Mouse (Mus musculus) layer of hippocampus, adult 2 months (tissue): Measurements from ENCODE around the gene Gm49336. TPM values are rescaled to one million over a fixed set of nuclear protein-coding genes. Genes with fewer than 3 reads are reported as not detected.
A peak's percentile ranks its signal among the peaks of the same experiment; 100 is the strongest.

Experiments
- DNase-seq, 2 experiments: peaks; one replicate each; pipeline ENCODE4 v3.0.0; 2022; ENCODE audit warnings: low spot score in 2 of 2
- H3K27ac ChIP-seq: fragments of 200-600 bp; 2 replicates; pipeline ENCODE4 v1.8.1; 2022
- H3K4me3 ChIP-seq: fragments of 200-600 bp; 2 replicates; pipeline ENCODE4 v1.8.1; 2022; ENCODE audit warnings: mild to moderate bottlenecking
- CTCF ChIP-seq: fragments of 200-600 bp; conservative IDR thresholded peaks from 2 replicates; pipeline ENCODE4 v1.8.1; 2022; ENCODE audit warnings: antibody characterized with exemption, mild to moderate bottlenecking, moderate library complexity
- total RNA-seq, 2 experiments: library from RNA; stranded (reverse); gene quantifications; 2 replicates each; pipeline ENCODE4 v1.2.3; 2021

Gene Gm49336
- total RNA-seq, 2 experiments from 2014 or later: 70.8 to 73.8 TPM

DNA sequence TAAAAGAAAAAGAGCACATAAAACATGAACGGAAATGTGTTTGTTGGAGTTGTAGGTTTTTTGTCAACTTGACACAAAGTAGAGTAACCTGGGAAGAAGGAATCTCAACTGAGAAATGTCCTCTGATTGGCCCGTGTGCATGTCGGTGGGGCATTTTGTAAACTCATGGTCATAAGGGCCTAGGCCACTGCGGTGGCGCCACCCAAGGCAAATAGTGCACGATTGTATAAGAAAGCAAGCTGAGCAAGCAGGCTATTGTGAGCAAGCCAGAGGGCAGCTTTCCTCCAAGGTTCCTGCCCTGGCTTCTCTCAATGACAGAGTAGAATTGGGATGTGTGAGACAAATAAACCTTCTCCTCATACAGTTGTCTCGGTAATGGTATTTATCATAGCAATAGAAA, 42.1 kb downstream of the Gm49336 start:
- DNase-seq: no peak
- TF ChIP-seq CTCF: no peak
- Histone ChIP-seq H3K4me3 (no peak overlapping the region), H3K27ac (no peak overlapping the region)

DNA sequence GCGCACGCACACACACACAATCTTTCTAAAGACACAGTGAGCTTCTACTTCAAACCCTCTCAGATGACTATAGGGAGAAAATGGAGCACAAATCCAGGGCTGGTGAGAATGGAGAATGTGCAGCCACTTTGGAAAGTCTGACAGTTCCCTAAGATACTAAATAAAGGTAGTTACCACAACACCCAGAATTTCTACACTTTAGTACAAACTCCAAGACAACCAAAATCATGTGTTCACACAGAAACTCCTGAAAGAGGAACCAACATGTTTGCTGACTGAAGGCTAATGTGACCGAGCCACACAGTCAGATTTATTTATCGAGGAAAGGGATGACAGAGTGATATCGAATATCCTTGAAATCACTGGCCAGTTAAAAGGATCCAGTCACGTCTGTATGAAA, 46.3 kb downstream of the Gm49336 start:
- no peak overlapping the region for H3K27ac ChIP-seq
- H3K4me3 ChIP-seq: no peak overlapping the region
- no peak for DNase-seq
- no peak for TF ChIP-seq CTCF

DNA sequence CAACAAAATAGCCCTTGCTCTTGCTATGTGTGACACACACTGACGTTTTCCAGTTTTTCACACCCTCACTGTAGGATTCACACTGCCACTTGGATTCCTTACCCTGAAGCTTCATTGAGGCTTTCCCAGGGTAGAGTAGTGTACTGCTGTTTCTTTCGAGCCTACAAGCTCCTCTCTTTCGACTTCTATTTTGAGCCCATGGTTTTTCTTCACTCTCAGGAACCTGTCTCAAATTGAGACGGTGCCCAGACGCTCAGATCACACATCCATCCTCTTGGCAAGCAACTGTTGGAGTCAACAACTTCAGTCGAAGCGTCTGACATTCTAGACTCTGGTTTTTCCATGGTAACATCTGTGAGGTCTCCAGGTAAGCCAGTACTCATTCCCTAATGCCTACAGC, 54.4 kb downstream of the Gm49336 start, which contains the start of gene Atp8a2:
Atp8a2 (minus strand) TSS at position 296 of the 400 bp plus-strand sequence.
- H3K27ac ChIP-seq: no peak within 1 kb of the TSS
- DNase-seq: no peak
- no peak within 1 kb of the TSS for H3K4me3 ChIP-seq
- no peak for TF ChIP-seq CTCF

DNA sequence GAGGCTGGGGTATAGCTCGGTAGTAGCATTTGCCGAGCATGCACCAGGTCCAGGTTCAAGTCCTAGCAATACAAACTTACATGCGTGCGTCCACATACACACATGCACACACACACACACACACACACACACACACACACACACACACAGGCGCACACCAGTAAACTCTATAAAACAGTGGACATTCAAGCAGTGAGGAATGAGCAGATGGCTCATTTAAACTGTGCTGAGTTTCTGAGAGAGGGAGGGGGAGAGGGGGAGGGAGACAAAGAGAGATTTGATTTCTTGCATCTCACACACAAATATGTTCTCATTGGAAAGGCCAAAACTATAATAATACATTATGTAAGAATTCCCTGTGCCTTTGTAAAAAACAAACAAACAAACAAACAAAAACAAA, 55.3 kb downstream of the Gm49336 start:
- H3K4me3 ChIP-seq: no peak overlapping the region
- no peak for DNase-seq
- H3K27ac ChIP-seq: no peak overlapping the region
- TF ChIP-seq CTCF: no peak

DNA sequence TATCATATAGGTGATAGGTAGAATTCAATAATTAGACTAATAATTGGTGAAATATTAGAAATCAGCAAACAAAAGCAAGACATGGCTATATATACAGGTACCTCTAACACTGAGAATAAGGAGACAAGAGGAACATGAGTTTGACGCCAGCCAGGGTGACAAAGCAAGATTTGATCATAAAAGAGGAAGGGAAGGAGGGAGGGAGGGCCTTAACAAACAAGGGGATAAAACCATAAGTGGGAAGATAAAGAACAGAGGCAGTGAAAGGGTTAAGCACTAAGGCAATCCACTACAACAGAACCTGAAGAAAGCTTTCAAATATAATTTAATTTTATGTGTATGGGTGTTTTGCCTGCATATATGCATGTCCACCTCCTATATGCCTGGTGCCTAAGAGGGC, 56.7 kb downstream of the Gm49336 start:
- Histone ChIP-seq H3K4me3 (no peak overlapping the region), H3K27ac (no peak overlapping the region)
- DNase-seq: no peak
- no peak for TF ChIP-seq CTCF

GRCm38 (mm10) chr14:60189771-60190170, 61.5 kb downstream of the Gm49336 start:
- DNase-seq: peak in 1 of 2 experiments; percentile 4
- H3K4me3 ChIP-seq: no peak overlapping the region
- no peak for TF ChIP-seq CTCF
- H3K27ac ChIP-seq: peak overlapping the region; percentile 32; the same call in 1 of the 2 replicates

GRCm38 (mm10) chr14:60188201-60188825, 63.0 kb downstream of the Gm49336 start:
- no peak overlapping the region for H3K27ac ChIP-seq
- H3K4me3 ChIP-seq: no peak overlapping the region
- TF ChIP-seq CTCF: no peak
- DNase-seq: no peak

GRCm38 (mm10) chr14:60181306-60181705, 70.0 kb downstream of the Gm49336 start:
- DNase-seq: no peak
- peak; percentile 59 for TF ChIP-seq CTCF
- no peak overlapping the region for H3K4me3 ChIP-seq
- no peak overlapping the region for H3K27ac ChIP-seq

DNA sequence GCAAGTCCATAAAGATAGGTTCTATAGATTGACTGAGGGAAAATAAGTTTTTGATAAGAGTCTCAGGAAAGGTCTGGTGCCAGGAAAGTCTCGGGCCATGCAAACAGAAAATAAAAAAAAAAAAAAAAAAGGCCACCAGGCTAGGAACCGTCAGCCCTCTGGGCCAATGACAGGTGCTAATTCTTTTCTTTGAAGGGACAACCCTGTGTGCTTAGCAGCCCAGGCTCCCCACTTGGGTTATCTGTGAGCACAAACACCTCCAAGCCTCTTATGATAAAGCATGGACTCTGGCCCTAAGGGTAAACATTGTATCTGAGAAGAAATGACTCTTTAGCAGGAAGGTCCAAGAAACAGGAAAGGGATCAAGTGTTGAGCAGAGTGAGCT, 72.7 kb downstream of the Gm49336 start:
- peak overlapping the region; percentile 80 for H3K4me3 ChIP-seq
- no peak overlapping the region for H3K27ac ChIP-seq
- no peak for TF ChIP-seq CTCF
- DNase-seq: no peak

GRCm38 (mm10) chr14:60177614-60178570, 73.4 kb downstream of the Gm49336 start:
- DNase-seq: peak; percentile 23 to 27
- peak overlapping the region; percentile 93 for H3K27ac ChIP-seq
- no peak for TF ChIP-seq CTCF
- H3K4me3 ChIP-seq: peak overlapping the region; percentile 80

DNA sequence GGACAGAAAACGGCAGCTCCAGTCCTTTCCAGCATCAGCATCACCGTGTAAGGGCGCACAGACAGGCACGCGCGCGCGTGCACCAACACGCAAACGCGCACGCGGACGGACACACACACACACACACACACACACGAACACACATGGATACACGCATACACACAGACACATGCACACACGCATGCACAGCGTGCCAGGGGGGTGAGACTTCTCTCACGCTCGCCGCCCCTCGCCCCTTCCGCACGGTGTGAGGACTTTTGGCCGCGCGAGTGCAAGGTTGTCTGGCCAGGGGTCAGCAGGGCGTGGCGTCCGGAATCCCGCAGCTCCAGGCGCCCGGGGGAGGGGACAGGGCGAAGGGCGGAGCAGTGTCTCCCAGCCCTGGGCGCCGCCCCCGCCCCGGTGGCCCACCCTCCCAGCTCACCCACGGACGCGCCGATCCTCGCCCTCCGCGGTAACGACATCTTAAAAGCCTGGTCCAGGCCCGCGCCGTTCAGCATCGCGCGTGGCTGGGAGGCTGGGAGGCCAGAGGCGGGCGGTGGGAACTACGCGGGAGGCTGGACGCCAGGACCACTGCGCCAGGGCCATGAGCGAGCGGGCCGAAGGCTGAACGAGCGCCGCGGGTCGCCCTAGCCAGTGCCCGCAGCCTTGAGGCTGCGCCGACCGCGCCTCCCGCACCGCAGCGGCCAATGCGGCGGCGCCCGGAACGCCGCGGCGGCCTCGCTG, 74.3 kb downstream of the Gm49336 start:
- DNase-seq: peak; percentile 33 to 56
- Histone ChIP-seq H3K4me3 (peak overlapping the region; percentile 80), H3K27ac (peak overlapping the region; percentile 93)
- TF ChIP-seq CTCF: no peak

DNA sequence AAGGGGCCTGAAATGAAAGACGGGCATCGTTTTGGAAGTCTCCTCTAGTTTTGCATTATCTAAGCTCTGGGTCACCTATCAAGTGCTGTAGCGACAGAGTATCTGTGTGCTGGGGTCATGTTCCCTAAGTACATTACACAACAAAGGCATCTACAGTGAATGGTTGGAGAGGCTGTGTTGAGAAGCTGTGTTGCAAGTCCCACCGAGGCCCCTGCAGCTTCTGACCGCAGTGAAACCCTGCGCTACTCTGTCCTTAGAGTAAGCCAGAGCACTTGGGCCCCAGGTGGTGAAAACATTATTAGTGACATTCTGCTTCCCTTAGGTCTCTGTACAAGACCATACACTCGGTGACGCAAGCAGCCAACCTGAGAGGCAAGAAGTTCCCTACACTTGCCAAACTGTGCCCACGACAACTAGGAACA, 74.8 kb downstream of the Gm49336 start:
- DNase-seq: no peak
- no peak for TF ChIP-seq CTCF
- Histone ChIP-seq H3K27ac (peak overlapping the region; percentile 93; the same call in 1 of the 2 replicates), H3K4me3 (peak overlapping the region; percentile 80)
